ENCODE assay signal across 1 mouse cellular context in the genomic region with DNA sequence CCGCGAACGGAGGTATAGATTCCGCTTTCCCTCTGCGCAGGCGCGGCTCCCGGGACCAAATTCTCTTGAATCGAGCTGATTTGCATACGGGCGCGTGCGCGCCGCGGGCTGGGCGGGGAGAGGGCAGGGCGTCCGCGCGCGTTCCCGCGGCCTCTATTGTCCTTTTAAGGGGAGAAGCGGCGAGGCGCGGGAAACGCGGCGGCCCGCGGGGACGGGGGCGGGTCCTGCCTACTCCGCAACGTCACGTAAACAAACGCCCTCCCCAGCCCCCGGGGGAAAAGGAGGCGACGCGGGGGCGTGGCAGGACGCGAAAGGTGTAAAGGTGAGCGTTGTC.
A peak's percentile ranks its signal among the peaks of the same experiment; 100 is the strongest.
TF ChIP-seq lines count a peak whose summit lies in the region.

A gene (minus strand): TSS at position 59 of the 334 bp plus-strand sequence.

TF ChIP-seq in CH12.LX, 34 proteins besides CTCF, POLR2A, EP300 and RAD21 (continued from another document):
- TF ChIP-seq SIN3A (IDR thresholded peaks at IDR 0.05; ENCODE audit: low read length) = peak; percentile 76; the same call in 1 of the 2 replicates
